Mouse (Mus musculus) midbrain, embryonic 15.5 days (tissue): ENCODE measurements around the gene Ttc6. TPM values are rescaled to one million over a fixed set of nuclear protein-coding genes. Genes with fewer than 3 reads are reported as not detected.
A peak's percentile ranks its signal among the peaks of the same experiment; 100 is the strongest.

Experiments used
- ATAC-seq: fragments of 200-750 bp; cut with Nextera tagmentation; replicated peaks from 2 replicates; pipeline ENCODE4 v1.8.0; 2017; ENCODE audit warnings: moderate TSS enrichment
- H3K27ac ChIP-seq: fragments of 300-500 bp; sonication (generic); 2 replicates; pipeline ENCODE4 v1.5.1; 2015; ENCODE audit warnings: mild to moderate bottlenecking, inconsistent platforms
- H3K27me3 ChIP-seq: fragments of 300-500 bp; sonication (generic); replicated peaks from 2 replicates; pipeline ENCODE4 v1.6.1; 2015; ENCODE audit warnings: inconsistent platforms
- H3K36me3 ChIP-seq: fragments of 300-500 bp; sonication (generic); replicated peaks from 2 replicates; pipeline ENCODE4 v1.6.1; 2015; ENCODE audit warnings: inconsistent platforms
- H3K4me1 ChIP-seq: fragments of 300-500 bp; sonication (generic); 2 replicates; pipeline ENCODE4 v1.6.1; 2015; ENCODE audit warnings: inconsistent platforms
- H3K4me2 ChIP-seq: fragments of 300-500 bp; sonication (generic); 2 replicates; pipeline ENCODE4 v1.6.1; 2015; ENCODE audit warnings: inconsistent platforms, mild to moderate bottlenecking, moderate library complexity
- H3K4me3 ChIP-seq: fragments of 300-500 bp; sonication (generic); 2 replicates; pipeline ENCODE4 v1.5.1; 2015; ENCODE audit warnings: mild to moderate bottlenecking, inconsistent platforms
- H3K9ac ChIP-seq: fragments of 300-500 bp; sonication (generic); 2 replicates; pipeline ENCODE4 v1.6.1; 2015; ENCODE audit warnings: mild to moderate bottlenecking, inconsistent platforms
- H3K9me3 ChIP-seq: fragments of 300-500 bp; sonication (generic); 2 replicates; pipeline ENCODE4 v1.6.1; 2016; ENCODE audit warnings: inconsistent platforms
- WGBS: fragments of 180-500 bp; shearing (Covaris S2); methylation state at CpG from one replicate; pipeline ENCODE4 v1.1.7; 2015; ENCODE audit warnings: mixed read lengths; 5-methylcytosine and 5-hydroxymethylcytosine counted together
- polyA plus RNA-seq: library from polyadenylated mRNA; unstranded; fragments of >200 nt; fragmentation: Nextera tagmentation; extraction: Ambion mirVana; gene quantifications from 2 replicates; pipeline ENCODE4 v1.2.1, GENCODE M21; 2015

The Ttc6 gene
- polyA plus RNA-seq, 1 experiment from 2014 or later = 1.6 TPM

DNA sequence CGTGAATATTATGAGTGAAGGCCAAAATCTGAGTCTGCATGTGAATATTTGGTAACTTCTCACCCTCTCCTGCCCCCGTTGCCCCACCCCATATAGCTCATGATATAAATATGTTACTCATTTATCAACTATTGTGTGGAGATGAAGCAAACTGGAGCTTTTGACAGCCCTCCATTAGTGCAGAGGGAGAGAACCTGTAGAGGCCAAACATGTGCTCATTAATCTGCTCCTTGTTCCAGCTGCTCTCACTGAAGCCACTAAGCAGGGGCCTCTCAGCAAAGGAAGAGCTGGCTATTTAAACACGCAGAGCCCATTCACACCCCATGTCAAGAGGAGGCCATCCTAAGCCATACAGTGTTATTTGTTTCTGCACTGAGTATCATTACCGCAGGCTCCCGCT, 218.0 kb downstream of the Ttc6 start:
- WGBS = 65% methylated on average over 5 of the region's 5 CpGs

DNA sequence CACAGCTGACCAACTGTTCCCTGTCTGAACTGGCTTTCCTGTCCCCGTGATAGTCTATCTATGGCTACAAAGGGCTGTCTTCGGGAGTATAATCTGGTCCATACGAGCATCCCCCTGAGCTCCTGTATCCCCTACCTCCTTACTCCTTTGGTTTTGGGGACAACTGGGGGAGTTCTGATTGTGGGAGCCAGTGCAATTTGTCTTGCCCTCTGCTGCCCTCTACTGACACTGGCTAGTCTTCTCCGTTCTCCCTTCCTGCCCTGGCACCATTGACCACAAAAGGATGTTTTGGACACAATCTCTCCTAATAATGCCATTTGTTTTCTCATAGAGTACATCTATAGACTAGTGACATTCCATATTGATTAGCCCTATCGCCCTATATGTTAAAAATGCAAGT, 223.6 kb downstream of the Ttc6 start:
- Histone ChIP-seq H3K4me2 (no peak overlapping the region), H3K4me3 (no peak overlapping the region), H3K9me3 (no peaks in the 10 kb centered on the region), H3K9ac (no peak overlapping the region), H3K4me1 (no peaks in the 10 kb centered on the region), H3K36me3 (no peaks in the 10 kb centered on the region), H3K27me3 (no peaks in the 10 kb centered on the region), H3K27ac (no peak overlapping the region)
- 0 out of 2 replicates have a peak, but pooled peaks have one; percentile 50 for ATAC-seq
- 26% methylated on average over 5 of the region's 5 CpGs for WGBS

More for the DNA sequence above, 218.0 kb downstream of the Ttc6 start:
- Histone ChIP-seq H3K9ac (no peak overlapping the region), H3K27me3 (no peaks in the 10 kb centered on the region), H3K27ac (no peak overlapping the region), H3K4me2 (no peak overlapping the region), H3K4me3 (no peak overlapping the region), H3K4me1 (no peaks in the 10 kb centered on the region), H3K36me3 (no peaks in the 10 kb centered on the region), H3K9me3 (no peaks in the 10 kb centered on the region)
- ATAC-seq = no peak

Other genes starting within 250 kb of the Ttc6 start
- 4.2 and 4.3 TPM in 2 replicates for gene Foxa1, start 17.2 kb upstream of the Ttc6 start, polyA plus RNA-seq